Mouse (Mus musculus) E14TG2a.4 (cell line): Measurements from ENCODE around the gene Ifi207.

ENCODE experiments used
- CTCF ChIP-seq: conservative IDR thresholded peaks from 2 replicates; pipeline ENCODE4 v1.5.1; 2014; ENCODE audit warnings: low read length
- POU5F1 ChIP-seq: IDR thresholded peaks from 2 replicates; pipeline ENCODE4 v1.6.1; 2014; ENCODE audit warnings: low read length, borderline replicate concordance

DNA sequence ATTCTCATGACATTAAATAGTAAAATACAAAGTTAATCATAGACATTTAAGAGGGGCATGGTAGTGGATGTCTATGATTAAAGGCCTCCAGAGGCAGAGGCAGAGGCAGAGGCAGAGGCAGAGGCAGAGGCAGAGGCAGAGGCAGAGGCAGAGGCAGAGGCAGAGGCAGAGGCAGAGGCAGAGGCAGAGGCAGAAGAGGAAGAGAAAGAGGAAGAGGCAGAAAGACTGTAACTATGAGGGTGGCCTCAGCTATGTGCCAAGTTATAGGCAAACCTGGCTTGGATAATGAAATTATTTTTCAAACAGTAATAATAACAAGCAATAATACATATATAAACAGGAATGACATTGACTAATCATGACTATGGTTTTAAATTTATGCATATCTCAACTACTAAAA, 1.0 kb downstream of the Ifi207 start:
- no peak for TF ChIP-seq CTCF
- no peak for TF ChIP-seq POU5F1
